Mouse (Mus musculus) monocyte, adult 5-6 weeks (primary cell): ENCODE measurements at regions not wholly inside any gene's neighbourhood (a gene's known extent, or its start where the extent isn't known, plus 50 kb on each side); places are given as distances from the start of the nearest gene placed in this dataset.

Experiments
- ATAC-seq: fragments of 153-309, 156-312 bp; replicated peaks from 2 replicates; pipeline ENCODE4 v1.8.0; 2017; ENCODE audit warnings: mild to moderate bottlenecking; ENCODE audit not compliant: low TSS enrichment, insufficient number of reproducible peaks, severe bottlenecking, poor library complexity, low FRiP score

DNA sequence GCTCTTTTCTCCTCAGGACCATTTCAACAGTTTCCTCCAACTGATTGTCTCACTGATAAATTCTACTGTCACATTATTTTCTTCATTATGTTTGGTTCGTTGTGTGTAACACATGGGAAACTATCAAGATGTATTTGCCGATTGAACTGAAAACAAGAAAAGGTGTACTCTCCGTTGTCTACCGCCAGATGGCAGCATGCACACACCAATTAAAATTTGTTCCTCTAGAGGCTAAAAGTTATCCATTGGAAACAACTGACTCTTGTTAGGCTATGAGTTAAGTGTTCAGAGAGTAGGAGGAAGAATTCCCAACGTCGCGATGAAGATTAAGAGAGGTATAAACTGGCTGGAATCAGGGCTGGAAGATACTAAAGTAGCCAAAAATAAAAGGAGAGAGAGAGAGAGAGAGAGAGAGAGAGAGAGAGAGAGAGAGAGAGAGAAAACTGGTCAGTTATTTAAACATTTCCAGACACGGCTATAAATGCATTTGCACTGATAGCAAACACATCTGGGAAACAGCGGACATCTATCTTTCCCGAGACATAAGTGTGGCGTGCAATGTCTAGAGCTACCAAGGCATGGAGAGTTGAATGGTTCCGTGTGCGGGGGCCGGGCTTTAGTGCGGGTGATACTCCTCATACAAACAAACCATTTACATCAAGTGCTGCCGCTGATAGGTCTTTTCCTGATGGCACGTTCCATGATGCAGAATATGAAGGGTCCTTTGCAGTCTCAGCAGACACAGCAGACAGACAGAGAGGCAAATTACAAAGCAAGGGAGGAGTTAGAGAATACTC, 470.3 kb downstream of the Kcnj2 start:
- ATAC-seq = no peak

DNA sequence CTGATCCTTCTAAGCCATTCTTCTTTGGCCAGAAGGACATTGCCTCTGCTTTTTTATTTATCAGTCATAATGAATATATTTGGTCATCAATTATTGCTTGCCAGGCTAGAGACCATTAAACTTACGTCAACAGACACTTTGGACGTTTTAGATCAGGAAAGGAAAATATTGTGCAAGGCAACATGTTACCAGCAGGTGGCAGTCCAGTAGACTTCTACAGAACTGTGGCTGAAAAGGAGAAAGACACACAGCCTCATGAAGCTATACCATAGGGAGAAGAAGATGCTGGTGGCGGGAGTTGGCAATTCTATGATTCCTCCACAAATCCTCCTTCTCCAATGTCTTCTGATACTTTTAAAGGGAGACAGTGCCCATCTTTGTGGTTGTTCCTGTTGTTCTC, 471.7 kb downstream of the Kcnj2 start:
- peak; percentile 38; the same call in 1 of the 2 replicates for ATAC-seq

DNA sequence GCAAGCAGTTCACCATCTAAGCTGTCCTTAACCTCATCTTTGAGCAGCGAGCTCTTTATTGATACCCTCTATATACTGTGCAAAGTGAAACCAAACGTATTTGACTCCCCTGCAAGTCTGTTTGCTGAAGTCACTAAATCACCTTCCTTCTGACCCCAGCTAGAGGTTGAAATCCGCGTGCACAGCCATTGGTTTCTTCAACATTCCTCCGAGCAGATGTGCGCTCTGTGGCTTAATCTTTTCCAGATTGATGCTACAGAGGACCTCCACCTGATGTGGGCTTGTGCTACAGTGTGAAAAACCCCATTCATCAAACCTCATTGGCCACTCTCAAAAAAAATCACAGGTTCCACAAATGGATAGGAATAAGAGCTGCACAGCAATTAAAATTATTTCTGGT, 474.0 kb downstream of the Kcnj2 start:
- ATAC-seq = no peak

DNA sequence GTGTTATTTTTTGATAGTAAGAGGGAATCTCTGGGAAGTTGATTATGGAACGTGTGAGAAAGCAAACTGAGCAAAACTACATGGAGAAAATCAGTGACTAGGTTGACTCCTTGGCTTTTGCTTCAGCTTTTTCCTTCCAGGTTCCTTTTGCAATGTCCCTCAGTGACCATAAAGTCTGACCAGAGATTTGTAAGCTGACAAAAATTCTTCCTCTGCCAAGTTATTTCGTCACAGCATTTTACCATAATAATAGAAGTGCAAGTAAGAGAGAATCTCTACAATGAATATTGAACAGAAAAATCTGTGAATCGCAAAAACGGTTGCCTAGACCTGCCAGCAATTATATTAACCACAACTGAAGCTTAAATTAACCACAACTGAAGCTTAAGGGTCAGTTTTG, 479.3 kb downstream of the Kcnj2 start:
- ATAC-seq = no peak

DNA sequence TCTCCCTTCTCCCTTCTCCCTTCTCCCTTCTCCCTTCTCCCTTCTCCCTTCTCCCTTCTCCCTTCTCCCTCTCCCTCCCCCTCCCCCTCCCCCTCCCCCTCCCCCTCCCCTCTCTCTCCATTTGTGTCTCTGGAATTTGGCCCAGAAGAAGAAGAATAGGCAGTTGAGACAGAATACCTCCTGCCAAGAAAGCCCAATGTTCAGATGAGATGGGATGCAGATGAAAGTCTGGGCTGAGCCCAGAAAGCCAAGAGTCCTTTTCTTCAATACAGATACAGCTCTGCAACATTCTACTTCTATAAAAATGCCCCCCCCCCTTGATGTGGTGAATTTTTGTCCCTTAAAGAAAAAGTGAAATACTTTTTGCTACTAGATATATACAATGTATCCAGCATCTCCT, 489.2 kb downstream of the Kcnj2 start:
- no peak for ATAC-seq

DNA sequence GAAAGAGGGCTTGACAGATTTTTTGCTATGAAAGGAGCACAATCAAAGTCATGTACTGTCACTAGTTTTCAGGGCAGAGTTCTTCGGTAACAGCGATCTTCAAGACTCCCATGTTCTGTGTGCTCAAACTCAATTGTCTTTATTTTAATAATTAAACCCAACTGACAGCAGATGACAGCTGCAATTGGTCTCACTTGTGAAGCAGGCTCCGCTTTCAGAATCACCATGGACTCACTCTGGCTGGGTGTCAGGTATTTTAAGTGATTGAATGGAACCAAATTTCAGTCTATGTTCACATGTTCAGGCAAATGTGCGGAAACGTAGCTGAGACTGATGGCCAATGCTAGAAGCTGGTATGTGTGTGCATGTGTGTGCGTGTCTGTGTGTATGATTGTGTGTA, 489.7 kb downstream of the Kcnj2 start:
- ATAC-seq = no peak

DNA sequence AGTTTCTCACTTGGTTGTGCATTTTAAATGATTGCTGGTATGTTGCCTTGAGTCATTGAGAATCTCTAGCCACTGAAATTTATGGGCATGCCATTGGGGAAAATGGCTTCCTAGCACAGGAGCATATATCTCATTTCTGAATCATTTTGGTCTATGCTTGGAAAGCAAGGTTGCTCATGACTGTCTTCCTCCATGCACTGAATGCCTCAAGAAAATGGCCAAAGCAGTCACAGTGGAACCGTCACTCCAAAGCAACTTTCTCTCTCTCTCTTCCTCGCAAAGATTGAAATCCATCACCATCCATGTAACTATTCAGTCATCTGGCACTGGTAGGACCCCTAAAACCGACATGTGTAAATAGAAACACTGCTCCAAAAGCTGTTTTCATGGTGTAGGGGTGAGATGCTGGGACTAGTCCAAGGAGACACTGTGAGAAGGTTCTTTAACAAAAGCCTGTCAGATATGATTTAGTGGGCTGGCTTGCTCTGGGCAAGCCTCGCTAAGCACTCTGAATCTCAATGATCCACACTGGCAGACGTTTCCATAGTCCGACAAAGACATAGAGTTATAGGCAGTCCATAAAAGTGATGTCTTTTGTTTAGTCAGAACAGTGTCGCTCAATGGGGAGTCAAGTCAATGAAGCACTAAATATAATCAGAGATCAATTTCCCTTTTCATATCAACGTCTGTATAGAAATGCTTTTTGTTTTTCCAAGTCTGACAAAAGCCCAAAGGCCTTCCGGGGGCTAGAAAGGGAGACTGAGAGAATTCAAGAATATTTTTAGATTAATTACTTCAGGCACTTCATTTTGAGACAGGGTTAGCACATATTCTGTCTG, 492.6 kb downstream of the Kcnj2 start:
- ATAC-seq = no peak

DNA sequence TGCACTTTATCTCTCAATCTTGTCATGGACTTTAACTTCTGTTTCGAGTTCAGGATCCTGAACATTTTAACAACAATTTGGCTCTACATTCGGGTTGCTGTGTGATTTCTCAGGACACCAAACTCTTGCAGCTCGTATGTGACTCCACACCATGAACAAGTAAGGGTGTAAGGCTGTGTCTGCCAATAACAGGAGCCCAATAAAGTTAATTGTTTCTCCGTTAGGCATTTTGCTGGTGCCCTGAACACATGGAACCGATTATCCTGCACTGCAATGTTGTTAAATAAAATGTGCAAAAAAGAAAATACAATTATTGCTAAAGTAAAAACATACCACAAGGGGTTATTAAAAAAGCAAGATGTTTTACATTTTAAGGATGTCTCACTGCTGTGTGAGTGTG, 497.2 kb downstream of the Kcnj2 start:
- ATAC-seq = no peak

DNA sequence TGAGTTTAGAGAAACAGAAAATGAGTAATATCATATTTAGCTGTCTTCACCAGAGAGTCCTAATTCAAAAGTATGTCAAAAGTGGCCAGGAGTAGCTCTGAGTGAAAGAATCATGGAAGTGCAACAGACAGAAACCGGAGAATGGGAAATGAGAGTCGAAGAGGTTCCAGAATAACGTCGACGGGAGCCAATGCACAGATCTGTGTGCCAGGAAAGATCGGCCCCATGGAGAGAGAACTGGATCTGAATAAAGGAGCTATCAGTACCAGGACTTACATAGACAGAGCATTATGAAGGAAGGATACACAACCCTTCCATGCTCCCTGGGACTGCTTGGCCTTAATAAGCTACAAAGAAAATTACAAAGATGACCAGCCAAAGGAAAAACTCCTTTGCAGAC, 502.1 kb downstream of the Kcnj2 start:
- ATAC-seq = no peak

DNA sequence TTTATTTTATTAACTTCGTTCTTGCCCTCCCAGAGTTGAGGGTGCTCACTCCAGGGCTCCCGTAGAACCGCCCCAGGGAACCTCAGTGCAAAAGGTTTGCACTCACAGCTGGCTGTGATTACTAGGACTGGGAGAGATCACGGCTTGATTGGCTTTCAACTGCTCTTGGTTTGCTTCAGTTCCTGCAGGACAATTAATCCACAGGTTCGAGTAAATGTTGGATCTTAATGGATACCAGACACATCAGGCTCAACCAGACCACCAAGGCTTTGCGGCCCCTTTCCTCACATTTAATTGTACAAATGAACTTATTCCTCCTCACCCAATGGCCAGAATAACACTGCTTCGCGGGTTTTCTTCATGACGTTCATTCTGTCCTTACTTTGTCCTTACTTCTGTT, 502.9 kb downstream of the Kcnj2 start:
- no peak for ATAC-seq

DNA sequence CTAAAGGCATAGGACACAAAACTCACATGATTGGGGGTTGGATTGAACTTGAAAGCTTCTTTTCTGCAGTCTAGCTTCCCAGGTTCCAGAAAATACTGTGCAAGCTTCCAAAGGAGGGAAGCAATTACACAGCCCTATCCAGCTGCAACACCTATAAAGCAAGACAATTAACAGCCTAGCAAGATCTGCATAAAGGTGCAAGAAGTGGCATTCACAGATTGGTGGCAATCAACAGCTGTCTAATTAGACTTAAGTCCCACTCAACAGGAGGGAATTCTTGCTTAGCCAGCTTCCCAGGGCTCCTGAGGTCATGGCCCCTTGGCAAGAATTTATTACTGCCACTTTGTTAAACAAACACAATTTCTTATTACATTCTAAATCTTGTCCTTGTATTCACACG, 511.9 kb downstream of the Kcnj2 start:
- no peak for ATAC-seq

DNA sequence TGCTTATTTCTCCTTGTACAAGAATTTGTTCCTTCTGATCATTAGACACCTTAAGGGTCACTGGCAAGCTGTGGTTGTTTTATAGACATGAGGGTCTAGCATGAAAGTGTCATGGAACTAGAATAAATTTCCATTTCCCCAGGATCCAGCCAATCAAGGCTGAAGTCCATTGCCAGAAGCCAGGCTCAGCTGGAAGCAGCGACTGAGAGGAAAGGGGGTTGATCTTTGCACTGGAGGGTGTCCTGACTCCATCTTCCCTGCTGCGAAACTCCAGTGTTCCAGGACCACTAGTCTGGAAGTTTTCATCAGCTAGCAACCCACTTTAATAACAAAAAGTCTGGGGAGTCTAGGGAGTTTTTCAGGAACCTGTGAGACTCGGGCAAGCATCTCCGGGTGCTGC, 517.0 kb downstream of the Kcnj2 start:
- no peak for ATAC-seq

DNA sequence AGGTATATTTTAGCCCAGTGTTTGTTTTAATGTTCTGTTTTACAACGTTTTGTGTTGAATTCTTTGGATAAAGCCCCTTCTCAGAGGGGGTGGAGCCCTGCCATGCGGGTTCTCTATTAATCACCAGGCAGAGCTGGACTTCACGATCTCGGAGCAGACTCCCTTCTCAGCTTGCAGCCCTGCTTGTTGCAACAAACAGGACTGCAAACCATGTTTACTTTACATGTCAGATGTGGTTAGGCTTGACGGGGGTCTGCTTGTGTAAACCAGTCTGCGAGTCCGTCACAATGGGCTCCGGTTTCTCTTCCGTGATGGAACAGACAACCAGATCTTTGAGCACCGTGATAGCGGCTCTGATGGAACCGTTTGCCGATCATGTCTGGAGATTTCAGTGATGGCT, 517.6 kb downstream of the Kcnj2 start:
- ATAC-seq = no peak

DNA sequence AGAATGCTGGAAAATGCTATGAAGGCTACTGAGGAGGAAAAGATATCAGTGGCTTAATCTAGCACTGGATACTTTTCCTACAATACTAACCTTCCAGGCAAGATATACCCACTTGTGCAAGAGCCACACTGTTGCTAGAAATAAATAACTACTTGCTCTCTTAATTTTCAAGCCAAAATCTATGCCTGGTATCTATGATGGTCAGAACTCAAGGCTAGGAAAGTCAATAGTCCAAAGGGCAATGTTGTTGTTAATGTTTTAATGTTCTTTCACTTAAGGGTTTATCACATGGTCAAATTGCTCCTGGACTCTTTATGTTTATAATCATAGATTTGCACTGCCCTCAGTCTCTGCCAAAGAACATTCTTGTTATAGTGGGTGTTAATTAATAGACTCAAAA, 533.5 kb downstream of the Kcnj2 start:
- ATAC-seq = no peak

DNA sequence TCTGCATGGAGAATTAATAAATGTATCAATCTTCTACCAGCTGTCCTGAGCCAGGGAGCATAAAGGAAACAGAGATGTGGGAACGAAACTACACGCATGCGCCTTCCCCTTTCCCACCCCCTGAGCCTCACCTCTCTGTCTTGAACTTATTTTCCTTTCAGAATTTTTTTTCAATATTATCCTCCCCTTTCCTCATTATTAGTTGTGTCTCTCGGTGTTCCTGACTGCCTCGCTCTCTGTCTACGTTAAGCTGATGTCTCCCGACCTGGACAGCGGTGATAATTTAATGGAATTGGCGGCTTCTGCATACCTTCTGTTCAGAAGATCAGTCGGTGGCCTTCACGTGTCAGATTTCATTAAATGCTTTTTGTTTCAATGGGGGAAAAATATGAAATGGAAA, 539.2 kb downstream of the Kcnj2 start:
- no peak for ATAC-seq

DNA sequence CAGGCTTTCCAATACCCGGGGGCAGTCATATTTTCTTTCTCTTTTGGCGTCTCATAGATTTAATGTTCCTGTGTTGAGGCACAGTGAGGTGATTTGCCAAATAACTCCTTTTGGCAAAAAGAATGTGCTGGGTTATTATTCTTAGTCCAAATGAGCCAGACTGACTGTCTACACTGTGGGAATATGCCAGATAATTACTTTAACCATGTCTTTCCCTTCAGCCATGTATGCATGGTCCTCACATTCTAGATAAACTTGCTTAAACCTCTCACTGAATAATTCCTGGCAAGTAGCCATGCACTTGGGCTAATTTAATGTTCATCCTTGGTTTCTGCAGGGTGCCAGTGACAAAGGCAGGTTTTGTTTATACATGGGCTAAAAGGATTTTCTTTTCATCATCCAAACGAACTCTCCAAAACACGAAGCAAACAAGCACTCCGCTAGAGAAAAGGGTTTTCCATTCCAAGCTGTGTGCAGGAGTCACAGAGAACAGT, 544.6 kb downstream of the Kcnj2 start:
- no peak for ATAC-seq

DNA sequence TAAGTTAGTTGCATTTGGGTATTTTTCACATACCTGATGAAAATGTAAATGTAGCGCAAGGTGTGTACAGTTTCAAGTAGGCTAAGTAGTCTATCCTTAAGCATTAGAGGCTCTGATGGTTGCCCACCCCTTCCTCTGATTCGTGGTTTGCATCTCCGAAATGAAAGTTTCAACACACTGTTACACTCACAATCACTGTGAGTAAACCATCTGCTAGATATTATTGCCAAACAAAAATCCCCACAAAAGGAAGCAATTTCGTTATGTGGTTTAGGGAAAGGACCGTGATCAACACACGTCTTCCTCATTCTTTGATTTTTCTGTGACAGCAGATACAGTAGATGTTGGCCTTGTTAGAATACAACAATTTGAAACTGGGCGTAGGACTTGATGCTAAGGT, 577.6 kb downstream of the Kcnj2 start:
- no peak for ATAC-seq

DNA sequence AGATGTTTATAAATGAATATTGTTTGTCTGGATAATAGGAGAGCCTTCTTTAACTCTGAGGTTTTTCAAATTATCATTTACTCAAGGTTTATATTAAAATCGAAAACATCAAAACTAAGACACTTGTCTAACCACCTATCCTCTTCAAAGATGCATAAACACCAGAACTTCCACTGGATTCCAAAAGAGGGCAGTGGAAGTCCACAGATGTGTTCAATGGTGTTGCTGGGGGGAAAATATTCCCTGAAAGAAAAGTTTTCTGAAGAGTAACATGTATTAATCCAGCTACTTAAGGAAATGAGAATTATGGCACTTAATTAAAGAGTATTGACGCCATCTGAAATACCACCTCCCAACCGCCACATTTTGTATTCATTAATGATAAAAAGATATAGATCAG, 586.9 kb downstream of the Kcnj2 start:
- ATAC-seq = no peak

DNA sequence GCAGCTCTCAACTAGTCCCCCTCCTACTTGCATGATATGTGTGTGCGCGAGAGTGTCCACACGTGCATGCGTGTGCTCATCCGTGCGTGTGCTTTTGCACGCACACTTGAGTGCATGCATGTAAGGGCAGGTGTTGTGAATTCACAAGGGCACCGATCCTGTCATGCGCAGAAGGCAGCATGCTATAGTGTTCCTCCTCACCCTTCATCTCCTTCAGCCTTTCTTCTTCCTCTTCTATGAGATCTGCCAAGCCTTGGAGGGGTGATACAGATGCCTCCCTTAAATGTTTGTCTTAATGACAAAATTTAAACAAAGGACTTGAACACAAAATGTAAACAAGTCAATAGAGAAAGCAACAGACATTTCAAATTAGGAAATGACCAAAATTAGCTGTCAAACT, 591.8 kb downstream of the Kcnj2 start:
- no peak for ATAC-seq
